Mouse (Mus musculus) heart, adult 2 months (tissue): Measurements from ENCODE around the gene Psmd5. TPM values are rescaled to one million over a fixed set of nuclear protein-coding genes. Genes with fewer than 3 reads are reported as not detected.

Source experiments
- DNase-seq, 2 experiments: peaks; one replicate each; pipeline ENCODE4 v3.0.0; 2021
- H3K27ac ChIP-seq: fragments of 200-600 bp; 2 replicates; pipeline ENCODE4 v1.8.1; 2022
- H3K27me3 ChIP-seq: fragments of 200-500 bp; 2 replicates; pipeline ENCODE4 v1.6.1; 2012; ENCODE audit warnings: mild to moderate bottlenecking, low read length, inconsistent platforms, mixed read lengths; ENCODE audit not compliant: control insufficient read depth, insufficient read depth
- H3K36me3 ChIP-seq: fragments of 200-500 bp; 2 replicates; pipeline ENCODE4 v1.6.1; 2012; ENCODE audit warnings: low read length, inconsistent platforms; ENCODE audit not compliant: control insufficient read depth, insufficient read depth
- H3K4me1 ChIP-seq: fragments of 200-500 bp; 2 replicates; pipeline ENCODE4 v1.6.1; 2011; ENCODE audit warnings: low read length; ENCODE audit not compliant: control insufficient read depth, insufficient read depth
- H3K4me3 ChIP-seq: fragments of 200-600 bp; 2 replicates; pipeline ENCODE4 v1.8.1; 2022
- H3K79me2 ChIP-seq: fragments of 200-500 bp; replicated peaks from 2 replicates; pipeline ENCODE4 v1.6.1; 2012; ENCODE audit warnings: mild to moderate bottlenecking, inconsistent platforms, low read length, moderate library complexity, mixed read lengths; ENCODE audit not compliant: control insufficient read depth, insufficient read depth
- H3K9ac ChIP-seq: fragments of 200-500 bp; 2 replicates; pipeline ENCODE4 v1.6.1; 2012; ENCODE audit warnings: low read depth, mild to moderate bottlenecking, control low read depth, inconsistent platforms, low read length, mixed read lengths
- CTCF ChIP-seq: fragments of 200-600 bp; IDR thresholded peaks from 2 replicates; pipeline ENCODE4 v1.8.1; 2022; ENCODE audit warnings: antibody characterized with exemption, mild to moderate bottlenecking, moderate library complexity
- EP300 ChIP-seq: fragments of 200-500 bp; IDR thresholded peaks from 2 replicates; pipeline ENCODE4 v1.6.1; 2011; ENCODE audit warnings: low read depth, low read length, control low read depth; ENCODE audit not compliant: insufficient read depth
- POLR2A ChIP-seq: fragments of 200-500 bp; IDR thresholded peaks from 2 replicates; pipeline ENCODE4 v1.6.1; 2011; ENCODE audit warnings: mild to moderate bottlenecking, low read depth, low read length, control low read depth; ENCODE audit not compliant: insufficient read depth
- WGBS: fragments of 180-500 bp; shearing (Covaris S2); methylation state at CpG from one replicate; pipeline ENCODE4 v1.1.7; 2018; 5-methylcytosine and 5-hydroxymethylcytosine counted together
- intact Hi-C: fragments of 180-260 bp; cut with DNase I; formaldehyde crosslinking; loops from one replicate; pipeline ENCODE4 v1.15.1; 2025
- polyA plus RNA-seq: library from polyadenylated mRNA; depleted of rRNA; stranded (reverse); fragments of >200 nt; gene quantifications from 2 replicates; pipeline ENCODE4 v1.2.3, GENCODE M21; 2012
- total RNA-seq, 2 experiments: library from RNA; stranded (reverse); gene quantifications; 2 replicates each; pipeline ENCODE4 v1.2.3; 2021

Psmd5 gene
- total and polyA plus RNA-seq, 3 experiments, result 8.1 to 12.9 (median 11.3) TPM

- 95% methylated on average over 1 of the region's 1 CpGs for WGBS
- H3K27ac ChIP-seq, result no peak overlapping the region
- H3K36me3 ChIP-seq, result no peaks in the 10 kb centered on the region
- no peaks in the 10 kb centered on the region for H3K79me2 ChIP-seq
- no peaks in the 10 kb centered on the region; the same call in 1 of the 2 replicates for H3K4me1 ChIP-seq
- no peak overlapping the region for H3K9ac ChIP-seq
- no peak for DNase-seq
- intact Hi-C loops, result loop anchor here (5.0 to 10.0 kb wide), 2 partner anchors 72 to 126 kb away; partner anchors contain the start of gene Hspa5
- no peak overlapping the region for H3K4me3 ChIP-seq
- TF ChIP-seq EP300, result no peak
- no peak for TF ChIP-seq CTCF
- no peak for TF ChIP-seq POLR2A
- no peaks in the 10 kb centered on the region for H3K27me3 ChIP-seq
These were observed 25.6 kb upstream of the Psmd5 start for GRCm38 (mm10) chr2:34900412-34900811.

- Histone ChIP-seq H3K9ac (no peak overlapping the region), H3K27ac (no peak overlapping the region), H3K79me2 (no peaks in the 10 kb centered on the region), H3K4me1 (no peaks in the 10 kb centered on the region; the same call in 1 of the 2 replicates), H3K36me3 (no peaks in the 10 kb centered on the region), H3K4me3 (no peak overlapping the region), H3K27me3 (no peaks in the 10 kb centered on the region)
- intact Hi-C loops, result loop anchor here (5.0 to 10.0 kb wide), 2 partner anchors 73 to 125 kb away; partner anchors contain the start of gene Hspa5
- 83% methylated on average over 11 of the region's 11 CpGs for WGBS
- DNase-seq, result no peak
- TF ChIP-seq POLR2A (no peak), EP300 (no peak), CTCF (no peak)
These were observed 24.9 kb upstream of the Psmd5 start for GRCm38 (mm10) chr2:34899682-34900081.

GRCm38 (mm10) chr2:34897820-34898219 lies 23.1 kb upstream of the Psmd5 start:
- WGBS, result 35% methylated on average over 10 of the region's 10 CpGs
- no peaks in the 10 kb centered on the region for H3K4me1 ChIP-seq
- H3K9ac ChIP-seq, result no peak overlapping the region
- DNase-seq, result peak in 1 of 2 experiments; percentile 19
- no peaks in the 10 kb centered on the region for H3K79me2 ChIP-seq
- no peaks in the 10 kb centered on the region for H3K27me3 ChIP-seq
- TF ChIP-seq POLR2A, result no peak
- TF ChIP-seq EP300, result no peak
- peak; percentile 76 for TF ChIP-seq CTCF
- intact Hi-C loops, result no loop called here
- no peak overlapping the region for H3K4me3 ChIP-seq
- no peaks in the 10 kb centered on the region for H3K36me3 ChIP-seq
- H3K27ac ChIP-seq, result no peak overlapping the region

GRCm38 (mm10) chr2:34896821-34897460 lies 22.2 kb upstream of the Psmd5 start:
- 83% methylated on average over 17 of the region's 17 CpGs for WGBS
- Histone ChIP-seq H3K27ac (no peak overlapping the region), H3K79me2 (no peaks in the 10 kb centered on the region), H3K36me3 (no peaks in the 10 kb centered on the region), H3K27me3 (no peaks in the 10 kb centered on the region), H3K4me1 (no peaks in the 10 kb centered on the region), H3K4me3 (no peak overlapping the region), H3K9ac (no peak overlapping the region)
- DNase-seq, result no peak
- intact Hi-C loops, result no loop called here
- TF ChIP-seq POLR2A (no peak), EP300 (no peak), CTCF (no peak)

- intact Hi-C loops, result no loop called here
- whole genome bisulfite sequencing, result 87% methylated on average over 19 of the region's 19 CpGs
- H3K4me1 ChIP-seq, result no peaks in the 10 kb centered on the region
- H3K9ac ChIP-seq, result no peak overlapping the region
- H3K27ac ChIP-seq, result no peak overlapping the region
- H3K4me3 ChIP-seq, result no peak overlapping the region
- no peaks in the 10 kb centered on the region for H3K36me3 ChIP-seq
- DNase-seq, result no peak
- TF ChIP-seq CTCF (no peak), EP300 (no peak), POLR2A (no peak)
- H3K27me3 ChIP-seq, result no peaks in the 10 kb centered on the region
- H3K79me2 ChIP-seq, result no peaks in the 10 kb centered on the region
These were observed 20.8 kb upstream of the Psmd5 start for GRCm38 (mm10) chr2:34895503-34896113.

GRCm38 (mm10) chr2:34893950-34894349 lies 19.2 kb upstream of the Psmd5 start:
- Histone ChIP-seq H3K27me3 (no peaks in the 10 kb centered on the region), H3K27ac (no peak overlapping the region), H3K36me3 (no peaks in the 10 kb centered on the region), H3K9ac (no peak overlapping the region), H3K4me1 (no peaks in the 10 kb centered on the region), H3K4me3 (no peak overlapping the region), H3K79me2 (no peaks in the 10 kb centered on the region)
- no peak for TF ChIP-seq POLR2A
- no peak for TF ChIP-seq CTCF
- no peak for TF ChIP-seq EP300
- intact Hi-C loops, result no loop called here
- WGBS, result 77% methylated on average over 5 of the region's 5 CpGs
- DNase-seq, result no peak
